Mouse (Mus musculus): ENCODE results near the gene Frmd4a. TPM values are rescaled to one million over a fixed set of nuclear protein-coding genes. Genes with fewer than 3 reads are reported as not detected.

Gene Frmd4a
- total RNA-seq, 1 experiment, result 9.3 TPM

- peaks cover 25% of the 10 kb centered on the region for H3K36me3 ChIP-seq (ENCODE audit: control insufficient read depth, insufficient read depth, low read length, poor library complexity, severe bottlenecking)
- no peak for TF ChIP-seq HCFC1 (IDR thresholded peaks at IDR 0.05; ENCODE audit: borderline replicate concordance, insufficient read depth, low read length)
- no peak for TF ChIP-seq ZC3H11A (IDR thresholded peaks at IDR 0.05; ENCODE audit: borderline replicate concordance, low read depth, low read length)
- no peak for TF ChIP-seq MAFK (IDR thresholded peaks at IDR 0.05; ENCODE audit: insufficient read depth, low read depth, low read length)
- TF ChIP-seq ZNF384 (IDR thresholded peaks at IDR 0.05; ENCODE audit: low read depth, low read length), result no peak
- TF ChIP-seq CHD2 (IDR thresholded peaks at IDR 0.05; ENCODE audit: low read depth, low read length), result no peak
- no peak overlapping the region for H3K27ac ChIP-seq (ENCODE audit: insufficient read depth, low read depth, low read length, poor library complexity, severe bottlenecking)
- H3K4me3 ChIP-seq (ENCODE audit: insufficient read depth in 1 of 2, low read depth in 1 of 2, low read length in 2 of 2, poor library complexity in 1 of 2, severe bottlenecking in 1 of 2), result no peak overlapping the region
- no peak overlapping the region for H3K9ac ChIP-seq (ENCODE audit: insufficient read depth, low read depth, low read length, poor library complexity, severe bottlenecking)
- no peaks in the 10 kb centered on the region for H3K9me3 ChIP-seq (ENCODE audit: control insufficient read depth, insufficient read depth, low read depth, low read length)
- no peak for DNase-seq (ENCODE audit: low read depth, low spot score)
- in situ Hi-C loops (cut with MboI; ENCODE audit: low sequenced_read_pairs in 2 of 2, unreplicated experiment in 2 of 2), result no loop called here
- H3K4me1 ChIP-seq (ENCODE audit: control insufficient read depth in 2 of 2, insufficient read depth in 2 of 2, low read length in 2 of 2, poor library complexity in 1 of 2), result peaks cover 7 to 26% of the 10 kb centered on the region in 2 experiments
These were observed 583.7 kb downstream of the Frmd4a start for GRCm38 (mm10) chr2:4601034-4601890.

- in situ Hi-C loops (cut with MboI; ENCODE audit: low sequenced_read_pairs in 2 of 2, unreplicated experiment in 2 of 2), result no loop called here
- H3K27ac ChIP-seq (ENCODE audit: insufficient read depth, low read depth, low read length, poor library complexity, severe bottlenecking), result no peak overlapping the region
- H3K36me3 ChIP-seq (ENCODE audit: control insufficient read depth, insufficient read depth, low read length, poor library complexity, severe bottlenecking), result peaks cover 33% of the 10 kb centered on the region
- peaks cover 0 to 20% of the 10 kb centered on the region in 2 experiments; a peak in 2 of 4 replicates for H3K4me1 ChIP-seq (ENCODE audit: control insufficient read depth in 2 of 2, insufficient read depth in 2 of 2, low read length in 2 of 2, poor library complexity in 1 of 2)
- TF ChIP-seq ZC3H11A (IDR thresholded peaks at IDR 0.05; ENCODE audit: borderline replicate concordance, low read depth, low read length) (no peak), ZNF384 (IDR thresholded peaks at IDR 0.05; ENCODE audit: low read depth, low read length) (no peak), HCFC1 (IDR thresholded peaks at IDR 0.05; ENCODE audit: borderline replicate concordance, insufficient read depth, low read length) (no peak), CHD2 (IDR thresholded peaks at IDR 0.05; ENCODE audit: low read depth, low read length) (no peak), MAFK (IDR thresholded peaks at IDR 0.05; ENCODE audit: insufficient read depth, low read depth, low read length) (no peak)
- peak overlapping the region; percentile 36 to 50 for H3K4me3 ChIP-seq (ENCODE audit: insufficient read depth in 1 of 2, low read depth in 1 of 2, low read length in 2 of 2, poor library complexity in 1 of 2, severe bottlenecking in 1 of 2)
- no peaks in the 10 kb centered on the region for H3K9me3 ChIP-seq (ENCODE audit: control insufficient read depth, insufficient read depth, low read depth, low read length)
- H3K9ac ChIP-seq (ENCODE audit: insufficient read depth, low read depth, low read length, poor library complexity, severe bottlenecking), result peak overlapping the region; percentile 22
- DNase-seq (ENCODE audit: low read depth, low spot score), result no peak
These were observed 585.9 kb downstream of the Frmd4a start for GRCm38 (mm10) chr2:4603361-4603945.

- H3K27ac ChIP-seq (ENCODE audit: insufficient read depth, low read depth, low read length, poor library complexity, severe bottlenecking), result no peak overlapping the region
- no peak overlapping the region for H3K4me3 ChIP-seq (ENCODE audit: insufficient read depth in 1 of 2, low read depth in 1 of 2, low read length in 2 of 2, poor library complexity in 1 of 2, severe bottlenecking in 1 of 2)
- in situ Hi-C loops (cut with MboI; ENCODE audit: low sequenced_read_pairs in 2 of 2, unreplicated experiment in 2 of 2), result no loop called here
- H3K36me3 ChIP-seq (ENCODE audit: control insufficient read depth, insufficient read depth, low read length, poor library complexity, severe bottlenecking), result peaks cover 46% of the 10 kb centered on the region
- H3K4me1 ChIP-seq (ENCODE audit: control insufficient read depth in 2 of 2, insufficient read depth in 2 of 2, low read length in 2 of 2, poor library complexity in 1 of 2), result peaks cover 0 to 6% of the 10 kb centered on the region in 2 experiments; a peak in 1 of 4 replicates
- H3K9me3 ChIP-seq (ENCODE audit: control insufficient read depth, insufficient read depth, low read depth, low read length), result no peaks in the 10 kb centered on the region
- TF ChIP-seq HCFC1 (IDR thresholded peaks at IDR 0.05; ENCODE audit: borderline replicate concordance, insufficient read depth, low read length) (no peak), CHD2 (IDR thresholded peaks at IDR 0.05; ENCODE audit: low read depth, low read length) (no peak), ZNF384 (IDR thresholded peaks at IDR 0.05; ENCODE audit: low read depth, low read length) (no peak), MAFK (IDR thresholded peaks at IDR 0.05; ENCODE audit: insufficient read depth, low read depth, low read length) (no peak), ZC3H11A (IDR thresholded peaks at IDR 0.05; ENCODE audit: borderline replicate concordance, low read depth, low read length) (no peak)
- H3K9ac ChIP-seq (ENCODE audit: insufficient read depth, low read depth, low read length, poor library complexity, severe bottlenecking), result no peak overlapping the region
- no peak for DNase-seq (ENCODE audit: low read depth, low spot score)
These were observed 589.0 kb downstream of the Frmd4a start for GRCm38 (mm10) chr2:4606559-4606958.

- Histone ChIP-seq H3K27ac (ENCODE audit: insufficient read depth, low read depth, low read length, poor library complexity, severe bottlenecking) (no peak overlapping the region), H3K4me1 (ENCODE audit: control insufficient read depth in 2 of 2, insufficient read depth in 2 of 2, low read length in 2 of 2, poor library complexity in 1 of 2) (peaks cover 0 to 6% of the 10 kb centered on the region in 2 experiments; a peak in 1 of 4 replicates), H3K4me3 (ENCODE audit: insufficient read depth in 1 of 2, low read depth in 1 of 2, low read length in 2 of 2, poor library complexity in 1 of 2, severe bottlenecking in 1 of 2) (no peak overlapping the region), H3K9ac (ENCODE audit: insufficient read depth, low read depth, low read length, poor library complexity, severe bottlenecking) (no peak overlapping the region), H3K9me3 (ENCODE audit: control insufficient read depth, insufficient read depth, low read depth, low read length) (no peaks in the 10 kb centered on the region), H3K36me3 (ENCODE audit: control insufficient read depth, insufficient read depth, low read length, poor library complexity, severe bottlenecking) (peaks cover 41% of the 10 kb centered on the region)
- no peak for DNase-seq (ENCODE audit: low read depth, low spot score)
- in situ Hi-C loops (cut with MboI; ENCODE audit: low sequenced_read_pairs in 2 of 2, unreplicated experiment in 2 of 2), result no loop called here
- TF ChIP-seq CHD2 (IDR thresholded peaks at IDR 0.05; ENCODE audit: low read depth, low read length) (no peak), HCFC1 (IDR thresholded peaks at IDR 0.05; ENCODE audit: borderline replicate concordance, insufficient read depth, low read length) (no peak), ZC3H11A (IDR thresholded peaks at IDR 0.05; ENCODE audit: borderline replicate concordance, low read depth, low read length) (no peak), ZNF384 (IDR thresholded peaks at IDR 0.05; ENCODE audit: low read depth, low read length) (no peak), MAFK (IDR thresholded peaks at IDR 0.05; ENCODE audit: insufficient read depth, low read depth, low read length) (no peak)
These were observed 590.7 kb downstream of the Frmd4a start for GRCm38 (mm10) chr2:4608253-4608652.

Measured in ES-E14 (cell line).